Mouse (Mus musculus) embryo, embryonic 9.5 days (tissue): ENCODE results near the gene Crocc2.

Source experiments
- DNase-seq: peaks from one replicate; pipeline ENCODE4 v3.0.0-alpha.2; 2017; ENCODE audit errors: extremely low spot score

Gene Crocc2

DNA sequence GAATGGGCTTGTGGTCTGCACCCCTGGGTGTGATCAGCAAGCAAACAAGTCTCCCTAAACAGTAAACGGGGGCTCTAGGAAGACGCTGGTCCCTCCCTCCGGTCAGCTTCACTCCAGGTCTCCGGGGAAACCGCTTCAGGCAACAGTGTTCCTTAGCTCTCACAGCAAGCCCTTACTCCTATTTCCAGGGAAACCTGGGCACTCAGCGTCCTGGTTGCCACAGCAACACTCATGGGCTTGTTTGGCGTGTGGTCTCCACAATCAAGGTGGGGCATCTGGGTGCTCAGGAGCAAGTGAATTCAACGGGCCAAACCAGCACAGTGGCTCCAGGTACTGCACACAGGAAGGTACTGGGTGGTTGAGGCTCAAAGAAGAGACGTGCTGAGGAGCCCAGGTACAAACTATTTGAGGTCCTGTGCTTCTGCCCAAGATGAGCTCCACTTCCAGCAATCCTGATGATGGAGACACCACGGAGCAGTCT is at the start of gene Crocc2:
Gene Crocc2, plus strand, starts transcription at position 431 of the 481 bp plus-strand sequence.
- no peak for DNase-seq

DNA sequence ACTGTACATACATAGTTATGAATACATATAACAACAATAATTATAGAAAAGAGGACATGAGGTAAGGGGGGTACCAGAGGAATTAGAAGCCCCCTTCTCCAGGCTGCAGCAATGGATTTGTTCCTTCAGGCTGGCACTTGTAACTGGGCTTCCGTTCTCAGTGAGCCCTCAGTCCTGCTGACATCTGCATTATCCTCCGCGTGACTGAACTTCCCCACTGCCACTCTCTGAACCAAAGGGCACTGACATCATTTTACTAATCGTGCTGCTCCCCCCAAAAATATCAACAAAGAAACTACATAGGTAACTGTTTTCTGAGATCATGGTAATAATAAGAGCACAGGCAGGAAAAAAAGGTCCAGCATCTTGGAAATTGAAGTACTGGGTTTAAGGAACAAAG is 49.7 kb upstream of the Crocc2 start:
- DNase-seq: no peak

DNA sequence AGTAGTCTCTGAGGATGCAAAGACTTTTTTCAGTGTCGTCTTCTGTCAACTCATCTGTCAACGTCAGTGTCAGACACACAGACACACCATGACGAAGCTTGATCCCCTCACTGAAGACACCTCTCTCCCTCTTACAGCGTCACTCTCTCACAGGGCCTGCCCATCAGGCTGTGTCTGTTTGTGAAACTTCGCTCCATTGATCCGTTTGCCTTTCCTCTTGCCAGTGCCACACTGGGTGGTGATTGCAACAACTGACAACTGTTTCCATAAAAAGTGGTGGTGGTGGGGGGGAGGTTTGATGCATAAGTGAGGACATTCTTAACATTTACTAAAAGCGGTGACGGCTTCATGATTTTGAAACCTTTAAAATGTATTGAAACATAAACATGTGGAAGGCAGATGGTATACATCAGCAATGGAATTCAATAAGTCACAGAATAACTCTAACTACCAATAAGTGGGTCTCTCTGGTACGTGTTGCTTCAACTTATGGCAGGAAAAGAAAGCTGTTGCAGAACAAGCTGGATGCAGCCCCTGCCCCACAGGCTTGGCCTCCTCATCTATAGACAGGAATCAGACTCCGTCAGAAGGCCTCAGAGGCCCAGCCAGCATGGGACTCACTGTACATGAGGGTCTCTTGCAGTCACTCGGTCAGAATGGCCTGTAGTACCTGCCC is 45.2 kb upstream of the Crocc2 start:
- DNase-seq: no peak

DNA sequence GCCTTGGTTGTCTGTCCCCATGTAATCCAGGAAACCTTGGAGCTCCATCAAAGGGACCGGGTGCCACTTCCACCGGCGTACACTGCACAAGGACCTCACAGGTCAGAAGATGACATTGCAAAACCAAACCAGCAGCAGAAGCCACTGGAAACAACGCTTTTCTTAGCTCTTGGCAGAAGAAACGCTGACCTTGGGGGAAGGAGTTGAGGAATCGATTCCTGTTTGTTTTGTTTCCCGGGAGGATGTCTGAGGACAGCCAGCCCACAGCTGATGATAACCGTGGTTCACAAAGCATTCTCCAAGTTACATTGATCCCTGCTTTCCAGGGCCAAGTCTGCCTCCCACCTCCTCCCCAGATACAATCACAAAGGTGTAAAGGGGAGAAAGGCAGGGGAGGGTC is 44.5 kb upstream of the Crocc2 start:
- no peak for DNase-seq

GRCm38 (mm10) chr1:93125256-93125655 is 43.3 kb upstream of the Crocc2 start:
- no peak for DNase-seq

GRCm38 (mm10) chr1:93128209-93128608 is 40.3 kb upstream of the Crocc2 start:
- DNase-seq: no peak

GRCm38 (mm10) chr1:93128710-93129349 is 39.7 kb upstream of the Crocc2 start:
- DNase-seq: peak; percentile 54

GRCm38 (mm10) chr1:93130242-93130983 is 38.1 kb upstream of the Crocc2 start:
- DNase-seq: no peak

- DNase-seq: no peak
Observed at GRCm38 (mm10) chr1:93132676-93133075, 35.8 kb upstream of the Crocc2 start.

DNA sequence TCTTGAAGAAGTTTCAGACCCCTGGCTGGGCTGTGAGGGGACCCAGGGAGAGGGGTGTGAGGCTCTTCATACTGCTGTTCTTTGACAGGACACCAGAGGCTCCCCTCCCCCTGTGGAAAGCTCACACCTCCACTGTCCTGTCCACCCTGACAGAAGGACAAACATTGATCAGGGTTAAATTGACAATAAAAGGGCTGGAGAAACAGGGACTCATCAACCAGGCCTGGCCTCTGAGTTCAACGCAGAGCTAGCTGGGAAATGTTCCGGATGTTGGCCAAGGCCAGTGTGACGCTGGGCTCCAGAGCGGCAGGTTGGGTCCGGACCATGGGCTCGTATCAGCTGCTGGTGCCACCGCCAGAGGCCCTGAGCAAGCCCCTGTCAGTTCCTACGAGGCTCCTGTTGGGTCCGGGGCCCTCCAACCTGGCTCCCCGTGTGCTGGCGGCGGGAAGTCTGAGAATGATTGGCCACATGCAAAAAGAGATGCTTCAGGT is 33.4 kb upstream of the Crocc2 start, which contains the start of gene Agxt:
Gene Agxt, plus strand, starts transcription at position 205 of the 491 bp plus-strand sequence.
- no peak for DNase-seq

DNA sequence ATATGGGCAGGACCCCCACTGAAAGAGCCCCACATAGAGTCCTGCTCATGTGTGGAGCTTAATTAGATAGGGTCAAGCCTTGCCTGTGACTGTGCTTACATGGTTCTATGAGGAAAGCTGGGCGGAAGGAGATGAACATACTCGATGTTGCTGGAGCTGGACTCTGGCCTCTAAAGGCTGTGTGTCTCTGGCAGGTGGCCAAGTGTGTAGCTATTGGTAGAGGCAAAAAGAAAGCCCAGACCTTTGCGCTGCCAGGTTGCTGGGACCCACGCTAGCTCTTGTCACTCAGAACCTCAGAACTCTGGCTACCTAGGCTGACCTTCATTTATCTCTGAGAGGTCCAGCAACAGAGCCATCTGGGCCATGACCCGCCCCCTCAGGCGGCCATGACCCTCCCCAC is 30.0 kb upstream of the Crocc2 start:
- DNase-seq: no peak

- DNase-seq: no peak
Observed at GRCm38 (mm10) chr1:93139713-93140112, 28.8 kb upstream of the Crocc2 start.

- DNase-seq: no peak
Observed at GRCm38 (mm10) chr1:93142871-93143270, 25.7 kb upstream of the Crocc2 start.

- DNase-seq: no peak
Observed at GRCm38 (mm10) chr1:93144176-93144575, 24.3 kb upstream of the Crocc2 start.

GRCm38 (mm10) chr1:93150907-93151661 is 17.4 kb upstream of the Crocc2 start:
- DNase-seq: no peak

DNA sequence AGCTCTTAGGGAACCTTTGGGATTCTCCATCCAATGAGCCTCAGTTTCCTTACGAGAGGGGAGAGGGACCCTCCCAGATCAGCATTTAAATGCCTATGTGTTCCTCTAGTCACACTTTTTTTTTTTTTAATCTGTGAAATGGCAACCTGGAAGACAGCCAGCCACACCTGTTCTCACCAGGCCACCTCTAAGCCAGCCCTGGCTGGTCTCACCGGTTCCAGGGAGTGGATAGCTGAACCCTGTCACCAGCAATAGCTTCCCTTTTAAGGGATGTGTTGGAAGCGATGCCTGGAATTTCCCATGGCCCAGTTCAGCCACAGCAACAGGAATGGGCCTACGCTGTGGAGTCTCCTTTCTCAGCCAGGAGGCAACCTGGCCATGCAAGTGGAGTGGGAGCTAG is 11.0 kb upstream of the Crocc2 start:
- no peak for DNase-seq

DNA sequence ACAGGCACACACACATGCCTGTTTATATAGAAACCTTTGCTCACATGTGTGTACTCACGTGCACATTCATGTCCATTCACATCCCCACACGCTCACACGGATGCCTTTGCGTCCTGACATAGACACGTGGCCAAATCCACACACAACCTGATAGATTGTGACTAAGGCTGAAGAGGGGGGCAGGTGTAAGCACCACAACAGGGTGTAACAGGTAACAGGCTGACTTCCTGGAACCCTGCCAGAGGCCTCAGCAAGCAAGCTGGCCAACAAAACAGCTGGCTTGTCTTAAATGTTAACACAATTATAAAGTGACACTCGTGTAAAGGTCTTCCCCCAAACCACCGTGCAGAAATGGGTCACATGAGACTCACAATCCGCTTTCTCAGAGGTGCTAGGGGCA is 9.6 kb upstream of the Crocc2 start:
- no peak for DNase-seq

DNA sequence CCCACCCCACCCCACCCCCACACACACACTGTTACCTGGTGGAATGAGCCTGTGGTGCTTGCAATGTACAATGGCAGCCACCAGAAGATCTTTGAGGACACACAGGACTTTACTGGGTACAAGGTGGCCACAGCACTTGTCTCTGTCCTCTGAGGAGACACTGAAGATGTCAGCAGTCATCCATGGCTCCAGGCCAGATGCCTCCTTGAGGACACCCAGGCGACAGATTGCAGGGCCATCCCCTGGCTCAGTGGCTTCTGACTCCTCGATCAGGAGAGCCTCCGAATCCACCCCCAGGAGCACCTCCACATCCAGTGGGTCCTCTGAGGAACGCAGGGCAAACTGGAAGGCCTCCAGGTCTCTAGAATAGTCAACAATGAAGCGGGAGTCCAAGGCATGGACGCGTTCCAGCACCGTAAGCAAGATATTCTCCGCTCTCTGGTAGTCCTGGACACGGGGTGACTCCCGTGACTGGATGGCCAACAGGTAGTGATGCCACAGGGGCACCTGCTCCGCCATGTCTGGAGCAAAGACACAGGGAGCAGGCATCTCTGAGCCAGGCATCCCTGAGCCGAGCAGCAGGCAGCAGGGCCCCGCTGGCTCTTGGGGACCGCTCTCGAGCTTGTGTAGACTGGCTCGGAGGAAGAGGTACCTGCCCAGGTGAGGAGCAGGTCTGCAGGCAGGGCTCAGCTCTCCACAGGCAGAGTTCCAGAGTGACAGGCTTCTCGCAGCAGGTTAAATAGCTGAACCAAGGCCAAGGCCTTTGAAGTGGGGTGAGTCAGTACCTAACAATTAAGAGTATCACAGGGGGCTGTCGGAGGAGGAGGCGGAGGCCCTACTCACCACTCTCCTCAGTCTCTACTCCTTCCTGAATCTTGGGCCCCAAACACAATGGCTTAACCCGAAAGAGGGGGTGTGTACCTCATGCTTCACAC is 8.7 kb upstream of the Crocc2 start:
- DNase-seq: no peak

GRCm38 (mm10) chr1:93160501-93161133 is 7.9 kb upstream of the Crocc2 start, which contains the start of gene 2310007B03Rik:
Gene 2310007B03Rik (minus strand): TSS chr1:93160948.
- DNase-seq: no peak

DNA sequence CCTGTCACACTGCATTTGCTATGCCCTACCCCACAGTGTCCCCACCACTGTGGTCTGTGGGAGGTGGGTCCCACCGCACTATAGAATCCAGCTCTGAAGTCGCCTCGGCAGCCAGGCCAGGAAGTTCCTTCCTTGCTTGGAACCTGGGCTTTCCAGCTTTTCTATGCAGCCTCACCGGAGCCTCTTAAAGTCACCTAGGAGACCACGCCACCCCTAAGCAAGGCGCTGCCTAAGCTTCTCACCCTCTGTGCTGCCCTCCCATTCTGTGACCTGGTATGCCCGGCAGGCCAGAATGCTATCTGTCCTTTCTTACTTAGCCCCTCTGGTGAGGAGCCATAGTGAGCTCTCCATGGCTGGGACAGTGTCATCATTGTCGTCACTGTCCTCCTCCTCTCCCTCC is 7.2 kb upstream of the Crocc2 start:
- DNase-seq: no peak
